Mouse (Mus musculus) gastrocnemius, adult 8-10 months (tissue): ENCODE measurements around the gene Gabpa. TPM values are rescaled to one million over a fixed set of nuclear protein-coding genes. Genes with fewer than 3 reads are reported as not detected.

ENCODE experiments used
- DNase-seq, 2 experiments: peaks; one replicate each; pipeline ENCODE4 v3.0.0; 2022; ENCODE audit warnings: low spot score in 2 of 2
- total RNA-seq, 4 experiments: library from RNA; stranded (reverse); gene quantifications; 2 replicates each; pipeline ENCODE4 v1.2.4; 2022

Gabpa gene
- total RNA-seq = 10 to 100 TPM; 21.0 to 28.2 (median 24.4) TPM

DNA sequence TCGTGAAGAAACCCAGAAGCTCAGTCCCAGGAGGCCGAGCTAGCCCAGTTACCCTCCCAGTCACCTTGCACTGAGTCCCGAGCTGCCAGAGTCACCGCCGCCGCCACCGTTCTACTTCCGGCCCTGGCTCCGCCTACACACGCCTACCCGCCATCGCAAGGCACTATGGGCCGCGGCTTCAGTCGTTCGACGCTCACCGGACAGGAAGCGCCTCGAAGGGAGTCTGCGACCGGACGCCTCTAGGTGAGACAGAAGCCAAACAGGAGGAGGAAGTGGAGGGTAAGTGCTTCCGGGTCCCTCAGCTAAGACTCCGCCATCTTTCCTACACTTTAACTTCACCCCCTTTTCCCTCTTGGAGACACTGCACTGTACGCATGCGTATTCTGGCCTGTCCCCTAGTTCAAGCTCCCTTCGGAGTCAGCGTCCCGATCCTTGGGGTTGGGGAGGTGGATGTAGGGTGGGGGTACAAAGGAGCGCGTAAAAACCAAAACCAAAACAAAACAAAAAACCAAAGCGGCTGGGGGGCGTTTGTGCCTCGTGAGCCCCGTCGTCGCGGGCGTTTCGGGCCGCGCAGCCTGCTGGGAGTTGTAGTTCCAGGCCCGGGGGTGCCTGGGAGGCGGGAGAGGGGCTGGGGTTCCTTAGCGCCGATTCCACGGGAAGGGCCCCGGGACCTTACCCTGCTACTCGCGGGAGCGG, at the start of gene Gabpa:
Gabpa (plus strand) TSS at position 181 of the 696 bp plus-strand sequence.
- DNase-seq = peak; percentile 84 to 91

DNA sequence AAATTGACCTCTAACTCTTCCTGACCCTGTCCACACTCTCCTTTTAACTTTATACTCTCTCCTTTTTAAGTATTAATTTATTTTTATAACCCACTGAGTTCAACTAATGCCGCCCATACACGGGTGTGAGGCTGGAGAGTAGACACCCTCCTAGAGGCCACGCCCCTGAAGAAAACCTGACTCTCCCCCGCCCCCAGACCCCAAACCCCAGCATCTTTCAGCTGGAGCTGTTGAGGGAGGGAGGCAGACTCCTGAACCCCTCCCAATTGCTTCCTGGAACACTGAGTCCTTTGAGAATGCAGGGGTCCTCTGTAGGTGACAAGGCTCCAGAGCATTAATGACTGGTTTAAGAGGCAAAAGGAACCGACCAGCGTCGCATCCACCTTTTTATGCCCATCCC, 49.8 kb upstream of the Gabpa start:
- DNase-seq = no peak

DNA sequence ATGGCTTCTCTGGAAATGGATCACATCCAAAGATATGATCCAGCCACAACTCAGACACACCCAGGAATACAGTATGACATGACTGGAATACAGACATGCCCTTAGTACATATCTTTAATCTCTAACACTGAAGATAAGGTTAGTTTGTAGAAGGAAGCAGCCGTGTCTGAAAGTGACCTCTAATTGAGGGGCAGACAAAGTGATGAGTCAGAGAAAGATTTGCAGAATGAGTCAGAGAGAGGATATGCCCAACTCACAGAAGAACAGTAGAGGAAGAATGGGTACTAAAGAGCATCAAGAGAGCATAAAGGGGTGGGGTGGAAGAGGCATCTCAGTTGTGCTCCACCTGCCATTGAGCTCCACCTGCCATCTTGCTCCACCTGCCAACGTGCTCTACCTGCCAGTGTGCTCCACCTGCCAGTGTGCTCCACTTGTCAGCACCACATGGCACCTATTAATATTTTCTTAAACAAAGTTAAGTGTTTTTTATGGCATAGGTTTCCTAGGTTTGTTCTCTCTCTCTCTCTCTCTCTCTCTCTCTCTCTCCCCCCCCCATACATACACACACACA, 44.0 kb upstream of the Gabpa start:
- DNase-seq = no peak

DNA sequence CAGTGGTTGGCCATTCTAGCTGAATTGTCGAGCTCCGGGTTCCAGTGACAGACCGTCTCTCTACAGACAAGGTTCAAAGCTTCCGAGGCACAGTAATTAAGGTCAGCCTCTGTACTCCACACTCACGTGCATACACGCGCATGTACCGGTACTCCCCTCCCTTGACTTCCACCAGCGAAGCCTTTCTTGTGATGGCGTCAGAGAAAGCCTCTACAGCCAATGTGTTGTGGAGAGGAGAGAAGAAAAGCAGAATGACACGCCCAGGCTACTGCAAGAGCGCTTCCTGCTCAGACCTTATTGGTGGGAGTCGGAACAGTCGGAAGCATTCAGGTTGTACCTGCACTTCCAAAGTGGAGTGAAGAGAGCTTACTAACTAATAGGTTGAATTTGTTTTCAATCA, 41.3 kb upstream of the Gabpa start:
- DNase-seq = no peak

DNA sequence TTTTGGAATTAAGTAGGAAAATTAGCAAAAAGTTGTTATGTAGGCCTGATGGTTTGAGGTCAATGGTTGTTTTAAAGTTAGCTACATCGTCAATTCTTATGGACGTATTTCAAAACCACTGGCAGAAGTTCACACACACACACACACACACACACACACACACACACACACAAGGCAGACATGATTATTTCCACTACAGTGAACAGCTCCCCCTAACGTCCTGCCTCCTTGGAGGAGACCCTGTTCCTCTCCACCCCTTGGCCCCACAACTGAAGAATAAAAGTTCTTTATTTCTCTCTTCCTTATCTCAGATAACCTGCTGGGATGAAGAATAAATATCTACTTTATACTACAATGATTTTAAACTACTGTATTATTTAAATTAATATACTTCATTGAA, 39.4 kb upstream of the Gabpa start:
- no peak for DNase-seq

DNA sequence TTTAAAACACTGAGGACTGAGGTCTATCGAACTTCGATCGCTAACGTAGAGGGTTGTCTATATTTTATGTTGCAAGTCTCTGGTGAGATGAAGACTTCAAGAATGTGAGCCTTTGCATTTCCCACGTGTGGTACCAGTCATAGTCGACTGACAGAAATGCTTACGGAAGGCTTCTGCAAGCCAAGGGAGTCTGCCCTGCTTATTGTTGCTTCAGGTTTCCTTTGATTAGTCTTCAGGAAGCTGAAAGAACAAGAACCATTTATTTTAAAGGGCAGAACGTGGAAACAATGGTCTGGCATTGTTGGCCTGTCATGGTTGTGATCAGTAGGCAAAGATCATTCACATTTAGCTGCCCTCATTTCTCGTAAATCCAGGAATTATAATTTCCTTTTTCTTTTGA, 38.0 kb upstream of the Gabpa start:
- no peak for DNase-seq

DNA sequence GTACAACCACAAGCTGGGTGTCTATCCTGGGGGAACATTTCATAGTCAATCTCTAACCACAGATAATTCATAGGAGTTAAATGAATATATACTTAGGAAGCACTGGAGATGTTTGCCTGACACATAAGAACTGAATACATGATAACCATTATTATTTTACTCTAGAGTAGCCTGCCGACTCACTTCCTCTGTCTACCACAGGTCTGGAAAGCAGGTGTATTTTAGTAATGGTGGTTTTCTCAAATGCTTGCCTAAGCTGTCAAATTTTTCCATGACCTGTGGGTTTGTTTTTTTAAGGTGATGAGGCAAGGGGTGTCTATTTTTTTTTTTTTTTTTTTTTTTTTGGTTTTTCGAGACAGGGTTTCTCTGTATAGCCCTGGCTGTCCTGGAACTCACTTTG, 34.7 kb upstream of the Gabpa start:
- DNase-seq = no peak

DNA sequence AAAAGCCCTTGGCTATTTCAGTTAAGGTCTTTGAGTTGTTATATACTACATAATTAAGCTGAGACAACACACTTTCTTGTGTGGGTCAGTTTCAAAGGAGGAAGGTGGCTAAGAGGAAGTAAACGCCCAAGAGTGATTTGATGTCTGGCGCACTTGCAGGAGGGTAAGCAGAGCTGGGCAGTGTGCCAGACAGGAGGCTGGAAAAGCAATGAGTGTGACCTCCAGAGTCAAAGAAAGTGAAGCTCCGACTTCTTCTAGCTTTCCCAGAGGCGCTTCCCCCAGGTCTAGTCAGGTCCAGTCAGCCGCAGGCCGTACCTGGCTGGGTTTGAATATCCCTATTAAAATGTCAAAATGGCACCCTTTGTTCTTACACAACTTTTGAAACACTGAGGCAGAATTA, 32.5 kb upstream of the Gabpa start:
- DNase-seq = peak; percentile 11 to 17

DNA sequence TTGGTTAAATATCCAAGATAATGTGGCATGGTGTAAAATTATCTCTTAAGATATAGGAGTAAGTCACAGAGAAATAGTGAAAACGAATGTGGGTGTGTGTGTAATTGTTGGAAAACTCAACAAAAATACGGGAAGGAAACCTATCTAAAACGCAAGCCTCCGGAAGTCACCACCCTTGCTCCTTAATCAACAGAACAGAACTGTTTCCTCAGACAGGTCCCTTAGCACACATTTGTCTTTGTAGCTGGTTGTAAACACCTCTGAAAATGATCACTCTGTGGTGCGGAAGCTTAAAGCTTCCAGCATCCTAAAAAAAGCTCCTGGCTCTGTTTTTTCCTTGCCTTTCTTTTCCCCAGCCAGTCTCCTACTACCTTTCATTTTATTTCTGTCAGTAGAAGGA, 29.9 kb upstream of the Gabpa start:
- DNase-seq = no peak

DNA sequence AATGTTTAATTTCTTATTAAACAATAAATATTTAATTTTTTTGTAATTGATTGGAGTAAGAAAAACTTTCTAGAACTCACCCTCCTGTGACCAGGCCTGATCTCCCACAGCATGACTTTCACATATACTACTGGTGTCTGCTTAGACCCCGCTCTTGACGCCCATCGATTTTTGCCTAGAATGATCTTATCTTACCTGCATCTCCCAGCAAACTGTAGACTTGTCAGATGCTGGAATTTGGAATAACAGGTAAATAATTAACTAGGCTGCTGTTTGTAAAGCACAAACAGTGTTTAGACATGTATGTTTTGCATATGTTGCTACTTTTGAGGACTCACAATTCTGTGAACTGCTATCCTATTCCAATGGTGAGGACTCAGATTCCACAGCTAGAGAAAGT, 28.6 kb upstream of the Gabpa start:
- DNase-seq = no peak

DNA sequence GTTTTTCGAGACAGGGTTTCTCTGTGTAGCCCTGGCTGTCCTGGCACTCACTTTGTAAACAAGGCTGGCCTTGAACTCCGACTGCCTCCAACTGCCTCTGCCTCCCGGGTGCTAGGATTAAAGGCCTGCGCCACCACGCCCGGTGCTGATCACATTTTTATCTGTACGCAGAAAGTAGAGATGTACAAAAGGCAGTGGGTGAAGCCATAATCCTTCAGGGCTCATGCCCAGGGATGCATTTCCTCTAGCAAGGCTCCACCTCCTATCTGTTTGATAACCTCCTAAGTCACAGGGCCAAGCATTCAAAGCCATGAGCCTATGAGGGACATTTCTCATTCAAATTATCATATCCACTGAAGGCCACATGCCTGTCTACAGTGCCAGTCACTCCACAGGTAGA, 26.9 kb upstream of the Gabpa start:
- no peak for DNase-seq

DNA sequence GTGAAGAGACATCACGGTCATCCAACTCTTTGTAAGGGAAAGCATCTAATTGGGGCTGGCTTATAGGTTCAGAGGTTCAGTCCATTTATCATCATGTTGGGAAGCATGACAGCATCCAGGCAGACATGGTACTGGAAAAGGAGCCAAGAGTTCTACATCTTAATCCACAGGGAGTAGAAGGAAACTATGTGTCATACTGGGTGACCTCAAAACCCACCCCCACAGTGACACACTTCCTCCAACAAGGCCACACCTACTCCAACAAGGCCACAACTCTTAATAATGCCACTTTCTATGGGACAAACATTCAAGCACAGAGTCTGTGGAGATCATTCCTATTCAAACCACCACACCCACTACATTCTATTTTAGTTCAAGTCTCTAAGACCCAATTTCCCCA, 24.5 kb upstream of the Gabpa start:
- DNase-seq = no peak

DNA sequence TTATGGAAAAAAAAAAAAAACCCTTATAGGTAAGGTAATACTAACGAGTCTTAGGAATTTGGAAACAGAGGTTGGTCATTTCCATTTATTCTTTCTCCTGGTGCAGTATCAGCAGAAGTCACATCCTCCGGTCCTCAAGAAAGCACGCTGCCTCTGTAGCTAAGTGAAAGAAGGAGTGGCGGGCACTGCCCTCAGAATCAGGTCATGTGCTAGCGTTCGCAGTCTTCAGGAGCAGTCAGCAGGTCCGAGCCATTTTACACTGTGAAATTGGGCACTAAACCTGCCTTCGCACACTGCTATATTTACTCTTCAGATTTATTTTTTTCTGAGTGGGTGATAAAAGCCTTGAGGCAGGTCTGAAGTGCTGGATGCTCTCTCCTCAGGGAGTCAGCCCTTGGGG, 20.9 kb upstream of the Gabpa start:
- no peak for DNase-seq

DNA sequence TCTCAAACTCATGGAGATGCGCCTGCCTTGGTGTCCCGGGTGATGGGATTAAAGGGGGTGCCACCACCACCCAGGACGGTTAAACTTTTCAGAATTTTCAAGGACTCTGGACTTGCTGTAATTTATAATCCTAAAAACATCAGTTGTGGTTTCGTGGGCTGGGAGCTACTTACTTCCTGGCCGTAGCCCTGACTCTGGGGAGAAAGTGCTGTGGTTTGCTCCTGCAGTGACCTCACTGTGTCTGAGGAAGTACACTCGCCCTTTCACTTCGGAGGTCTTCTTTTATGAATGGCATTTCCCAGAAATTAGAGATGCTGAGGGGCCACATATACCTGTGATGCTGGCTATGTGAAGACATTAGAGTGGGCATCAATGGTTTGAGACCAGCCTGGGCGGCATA, 20.2 kb upstream of the Gabpa start:
- DNase-seq = no peak

DNA sequence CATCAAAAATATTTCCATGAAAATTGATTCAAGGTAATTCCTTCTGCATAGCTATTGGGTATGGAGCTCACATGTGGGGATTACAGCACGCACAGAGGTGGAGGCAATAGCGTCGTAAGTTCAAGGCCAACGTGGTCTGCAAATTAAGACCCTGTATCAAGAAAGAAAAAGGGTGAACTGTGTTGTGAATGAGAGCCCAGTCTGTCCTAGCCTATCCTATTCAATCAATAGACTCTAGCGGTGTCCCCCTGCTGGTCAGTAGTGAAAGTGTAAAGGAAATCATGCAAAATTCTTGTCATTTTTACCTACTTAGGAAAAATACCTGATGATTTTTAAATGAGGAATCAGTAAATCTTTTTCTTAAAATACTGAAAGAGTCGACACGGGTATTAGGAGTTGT, 17.3 kb upstream of the Gabpa start:
- DNase-seq = no peak

DNA sequence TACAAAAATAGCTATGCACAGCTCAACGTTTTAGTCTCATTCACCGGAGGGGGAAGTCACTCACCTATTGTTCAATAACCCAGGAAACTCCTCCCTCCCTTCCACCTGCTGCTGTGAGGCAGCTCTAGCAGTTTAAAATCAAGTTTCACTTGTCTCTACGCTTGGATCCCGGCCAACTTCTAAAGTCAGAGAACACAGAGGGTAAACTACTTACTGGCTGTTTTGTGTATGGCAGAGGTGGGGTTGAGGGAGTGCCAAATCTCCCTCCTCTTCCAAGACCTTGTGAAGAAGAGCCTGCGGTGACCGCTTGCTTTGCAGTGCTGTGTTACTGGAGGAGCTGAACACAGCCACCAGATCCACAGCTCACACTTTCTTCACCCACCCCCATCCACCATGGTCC, 9.7 kb upstream of the Gabpa start:
- DNase-seq = peak in 1 of 2 experiments; percentile 9

DNA sequence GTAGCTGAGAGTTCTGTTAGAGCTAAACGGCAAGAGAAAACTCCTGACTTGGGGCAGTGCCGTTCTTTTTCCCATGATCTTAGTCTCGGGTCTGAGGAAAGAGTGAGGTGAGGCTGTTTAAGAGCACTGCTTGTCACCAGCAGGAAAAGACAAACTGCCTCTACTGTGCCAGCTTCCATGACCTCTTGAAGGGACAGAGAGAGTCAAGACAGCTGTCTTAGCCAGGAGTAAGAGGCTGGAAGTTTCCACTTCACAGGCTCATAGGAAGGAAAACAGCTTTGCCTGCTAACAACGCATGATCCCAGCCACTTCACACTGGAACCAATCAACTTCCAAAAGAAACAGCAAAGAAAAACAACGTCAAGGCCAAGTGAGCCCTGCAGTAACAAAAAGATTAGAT, 3.0 kb upstream of the Gabpa start:
- DNase-seq = no peak

DNA sequence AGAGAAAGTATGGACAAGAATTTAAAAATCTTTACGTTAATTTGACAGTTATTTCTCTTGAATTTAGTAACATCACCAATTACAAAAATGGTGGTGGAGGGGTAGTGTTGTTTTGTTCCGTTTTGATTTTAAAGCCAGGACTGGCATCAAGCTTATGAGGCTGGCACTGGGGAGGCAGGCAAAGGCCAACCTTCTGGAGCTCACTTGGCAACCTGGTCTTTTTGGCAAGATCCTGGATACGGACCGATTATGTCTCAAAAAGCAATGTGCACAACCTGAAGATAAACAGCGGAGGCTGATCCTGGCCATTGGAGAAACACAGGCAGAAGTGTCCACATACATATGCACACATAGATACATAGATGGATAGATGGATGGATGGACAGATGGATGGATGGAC, 2.0 kb upstream of the Gabpa start:
- DNase-seq = peak in 1 of 2 experiments; percentile 25

DNA sequence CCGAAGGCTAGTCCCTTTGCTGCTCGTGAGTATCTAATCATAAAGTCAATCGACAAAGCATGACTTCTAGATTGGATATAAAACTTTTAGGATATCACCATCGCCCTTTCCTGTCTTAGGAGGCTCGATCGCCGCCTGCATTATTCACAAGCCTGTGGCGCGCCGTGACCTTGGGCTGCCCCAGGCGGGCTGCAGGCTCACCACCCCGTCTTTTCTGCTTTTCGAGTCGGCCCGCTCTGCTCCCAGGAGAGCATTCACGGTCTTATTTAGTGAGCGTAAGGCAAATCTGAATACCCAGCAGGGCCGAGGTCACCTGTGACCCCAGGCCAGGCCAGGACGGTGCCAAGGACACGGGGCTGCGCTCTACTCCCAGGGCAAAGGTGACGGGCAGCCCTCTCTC, 381 bp upstream of the Gabpa start:
- DNase-seq = no peak

DNA sequence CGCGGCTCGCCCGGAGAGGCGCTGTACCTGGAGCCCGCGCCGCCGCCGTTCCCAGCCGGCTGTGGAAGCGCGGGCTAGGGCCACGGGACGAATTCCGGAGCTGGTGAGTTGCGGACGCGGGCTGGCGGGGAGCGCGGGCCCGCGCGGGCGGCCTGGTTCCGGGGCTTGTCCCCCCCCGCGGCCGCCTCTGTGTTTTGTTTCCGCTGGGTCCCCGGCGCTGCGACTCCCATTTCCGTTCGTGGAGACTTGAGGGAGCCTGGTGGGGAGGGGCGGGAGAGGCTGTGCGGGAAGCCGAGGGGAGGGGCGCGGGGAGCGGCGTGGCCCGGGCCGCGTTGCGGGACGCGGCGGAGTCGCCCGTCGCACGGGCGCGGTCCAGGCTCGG, 707 bp downstream of the Gabpa start, which contains the start of gene Atp5j:
Atp5j (minus strand) TSS at position 185 of the 382 bp plus-strand sequence.
- peak; percentile 58 to 75 for DNase-seq

DNA sequence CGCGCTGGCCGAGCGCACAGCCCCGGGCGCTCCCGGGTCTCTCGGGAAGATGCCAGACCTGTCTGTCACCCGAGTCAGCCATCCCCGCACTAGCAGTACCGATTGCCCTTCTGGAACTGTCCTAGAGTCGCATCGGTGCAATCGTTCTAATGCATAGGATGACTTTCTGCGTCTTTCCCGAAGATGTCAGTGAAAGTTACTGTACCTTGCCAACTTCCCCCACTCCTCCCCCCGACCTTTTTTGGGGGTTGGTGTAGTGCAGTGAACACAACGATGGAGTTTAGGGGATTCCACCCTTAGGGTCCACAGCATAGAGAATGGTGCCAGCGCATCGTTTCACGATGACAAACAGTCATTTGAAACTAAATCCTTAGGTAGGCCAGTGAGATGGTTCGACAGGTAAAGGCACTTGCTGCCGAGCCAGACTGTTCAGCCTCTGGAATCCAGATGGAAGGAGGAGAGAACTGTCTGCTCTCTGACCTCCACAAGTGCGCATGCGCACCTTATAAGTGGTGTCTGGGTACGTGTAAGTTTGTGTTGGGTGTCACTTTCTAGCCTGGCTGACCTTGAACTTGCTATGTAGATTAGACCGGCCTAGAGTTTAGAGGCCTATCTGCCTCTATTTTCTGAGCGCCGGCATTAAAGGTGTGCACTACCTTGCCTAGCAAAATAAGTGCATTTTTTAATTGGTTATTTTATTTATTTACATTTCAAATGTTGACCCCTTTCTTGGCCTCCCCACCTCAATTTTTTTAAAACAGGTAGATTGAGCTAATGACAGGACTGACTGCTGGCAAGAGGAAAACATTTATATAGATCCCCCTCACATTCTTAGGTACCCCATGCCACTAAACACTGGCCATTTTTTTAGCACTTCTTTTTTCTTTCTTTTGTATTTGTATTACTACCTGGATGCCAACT, 1.4 kb downstream of the Gabpa start:
- DNase-seq = peak; percentile 16 to 28

DNA sequence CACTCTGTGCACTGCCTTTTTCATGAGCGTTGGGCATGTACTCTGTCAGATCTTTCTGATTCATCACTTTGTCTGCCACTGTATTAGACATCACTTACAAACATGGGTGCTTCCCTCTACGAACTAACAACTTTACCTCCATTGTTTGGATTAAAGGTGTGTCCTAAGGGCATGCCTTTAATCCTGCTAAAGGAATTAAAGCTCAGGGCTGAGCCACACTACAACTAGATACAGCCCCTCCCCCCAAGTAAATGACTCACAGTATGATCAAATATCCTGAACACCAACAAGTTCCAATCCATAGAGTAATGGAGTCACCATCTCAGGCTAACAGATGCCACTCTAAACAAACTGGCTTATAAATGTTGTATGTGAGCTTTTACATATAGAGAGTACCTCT, 3.9 kb downstream of the Gabpa start:
- no peak for DNase-seq
